Mouse (Mus musculus): ENCODE measurements around the gene Col6a2.

DNA sequence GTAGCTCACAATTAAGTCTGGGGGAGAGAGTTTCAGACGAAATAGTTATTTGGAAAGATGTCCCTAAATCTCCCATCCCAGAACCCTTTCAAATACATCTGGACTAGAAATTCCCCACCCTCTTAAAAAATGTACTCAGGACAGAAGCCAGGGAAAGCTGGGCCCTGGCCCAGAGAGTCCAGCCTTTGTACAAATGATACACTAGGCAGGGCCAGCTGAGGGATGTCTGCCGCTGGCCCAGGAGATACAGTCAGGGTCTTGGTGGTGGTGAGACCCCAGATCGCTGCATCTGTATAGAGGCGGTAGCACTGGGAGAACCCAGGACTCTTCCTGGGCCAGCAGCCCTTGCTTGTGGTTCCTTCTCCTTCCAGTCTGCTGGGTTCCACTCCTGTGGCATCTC, 20.6 kb upstream of the Col6a2 start:
- TF ChIP-seq POLR2A (IDR thresholded peaks at IDR 0.05; ENCODE audit: extremely low read depth, insufficient read depth, low read length) (no peak), CTCF (IDR thresholded peaks at IDR 0.05; ENCODE audit: extremely low read depth, insufficient read depth, low read length) (no peak)

Data from cortical plate, adult 2 months (tissue).